Mouse (Mus musculus) T-helper 17 cell (primary cell): ENCODE measurements around the gene Kif26a.

ENCODE experiments used
- in situ Hi-C, 2 experiments: fragments of 300-600 bp; cut with MboI, MseI; formaldehyde crosslinking; loops; 1 replicate in 1 of 2; 2 replicates in 1 of 2; pipeline ENCODE4 v1.15.1; 2025; ENCODE audit warnings: high pct_unique_total_duplicates in 2 of 2

Kif26a gene

GRCm38 (mm10) chr12:112129300-112129856, 16.6 kb upstream of the Kif26a start:
- in situ Hi-C loops: loop anchor here in 1 of 2 experiments (10.0 kb wide), 1 partner anchor 1285 kb away; no protein-coding TSS in a partner anchor

GRCm38 (mm10) chr12:112130161-112130860, 15.7 kb upstream of the Kif26a start:
- in situ Hi-C loops: no loop called here

GRCm38 (mm10) chr12:112130957-112131356, 15.1 kb upstream of the Kif26a start:
- in situ Hi-C loops: no loop called here

DNA sequence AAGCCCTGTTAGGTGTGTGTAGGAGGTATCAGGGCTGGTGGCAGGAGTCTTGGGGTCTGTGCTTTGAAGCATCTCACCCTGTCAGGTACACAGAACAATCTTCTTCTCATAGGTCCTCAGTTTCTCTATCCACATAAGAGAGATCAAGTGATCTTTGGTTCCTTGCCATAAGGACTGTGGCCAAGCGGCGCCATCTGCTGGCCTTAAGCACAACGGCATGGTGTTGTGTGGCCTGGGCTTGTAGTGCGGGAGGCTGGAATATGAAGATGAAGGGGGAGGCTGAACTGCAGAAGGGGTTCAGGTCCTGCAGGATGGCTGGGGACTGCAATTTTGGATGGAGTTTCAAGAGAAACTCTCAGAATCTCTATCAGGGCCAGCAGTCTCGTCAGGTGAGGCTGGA, 5.8 kb upstream of the Kif26a start:
- in situ Hi-C loops: no loop called here

DNA sequence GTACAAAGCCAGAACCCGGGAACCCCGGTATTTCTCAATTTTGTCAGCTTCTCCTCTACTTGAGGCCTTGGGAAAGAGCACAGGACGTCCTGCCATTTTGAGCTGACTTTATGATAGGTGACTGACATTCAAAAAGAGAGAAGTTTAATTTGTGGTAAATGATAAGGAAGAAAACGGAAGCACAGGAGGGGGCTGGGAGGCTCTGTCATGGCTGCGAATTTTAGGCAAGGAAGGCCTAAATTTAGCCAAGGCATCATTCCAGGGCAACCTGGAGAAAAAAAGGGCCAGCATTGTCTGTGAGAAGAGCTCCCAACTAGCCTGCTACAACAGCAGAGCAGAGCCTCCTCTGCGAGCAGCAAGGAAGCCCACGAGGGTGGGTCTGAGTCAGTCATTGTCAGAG, 5.3 kb upstream of the Kif26a start:
- in situ Hi-C loops: no loop called here

DNA sequence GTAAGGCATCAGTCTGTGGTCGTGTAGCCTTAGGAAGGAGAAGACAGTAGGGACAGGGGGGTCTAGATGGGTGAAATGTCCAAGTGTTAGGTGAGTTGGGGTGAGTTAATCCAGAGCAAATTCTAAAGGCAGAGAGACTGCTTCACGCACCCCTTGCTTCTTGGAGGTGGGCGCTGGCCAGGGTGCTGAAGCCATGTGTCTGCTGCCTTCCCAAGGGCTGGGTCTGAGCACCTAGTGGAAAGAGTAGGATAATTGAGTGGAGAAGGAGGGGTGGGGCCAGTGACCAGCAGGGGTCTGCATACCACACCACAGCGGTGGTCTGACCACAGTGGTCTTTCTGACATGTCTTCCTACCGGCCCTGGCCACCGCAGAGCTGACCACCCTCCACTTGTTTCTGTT, 4.7 kb upstream of the Kif26a start:
- in situ Hi-C loops: no loop called here

- in situ Hi-C loops: no loop called here
These were observed 2.7 kb upstream of the Kif26a start for GRCm38 (mm10) chr12:112143116-112143832.

GRCm38 (mm10) chr12:112143833-112144201, 2.2 kb upstream of the Kif26a start:
- in situ Hi-C loops: no loop called here

- in situ Hi-C loops: loop anchor here in 1 of 2 experiments (5.0 kb wide), 2 partner anchors 318 to 393 kb away; no protein-coding TSS in a partner anchor
These were observed 1.5 kb upstream of the Kif26a start for GRCm38 (mm10) chr12:112144377-112145115.

DNA sequence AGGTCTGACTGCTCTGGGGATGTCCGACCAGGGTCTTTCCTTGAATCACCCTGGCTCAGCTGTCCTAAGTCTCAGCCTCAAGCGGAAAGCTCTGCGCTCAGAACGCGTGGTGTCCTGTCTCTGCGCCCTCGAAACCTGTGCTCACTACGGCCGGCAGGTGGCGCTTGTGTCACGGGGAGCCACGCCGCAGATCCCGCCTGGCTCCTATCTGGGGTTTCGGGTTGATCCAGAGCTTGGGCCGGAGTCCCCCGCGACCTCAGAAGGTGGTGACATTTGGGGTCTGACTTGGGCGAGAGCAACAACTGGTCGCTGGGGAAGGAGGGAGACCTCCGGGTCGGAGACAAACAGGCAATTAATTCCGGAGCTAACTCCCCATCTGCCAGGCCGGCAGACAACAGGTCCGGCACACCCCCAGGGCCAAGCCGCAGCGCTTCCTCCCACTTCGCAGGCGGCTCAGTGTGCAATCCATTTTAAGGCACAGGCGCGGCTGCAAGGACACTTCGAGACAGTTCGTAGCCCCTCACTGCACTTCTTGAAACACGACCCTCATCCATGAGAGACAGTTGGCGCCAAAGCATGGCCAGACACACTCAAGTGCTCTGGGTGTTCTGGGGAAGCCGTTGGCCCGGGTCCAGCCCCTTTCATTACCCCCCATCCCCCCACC, 665 bp upstream of the Kif26a start:
- in situ Hi-C loops: loop anchor here in 1 of 2 experiments (5.0 kb wide), 2 partner anchors 317 to 392 kb away; no protein-coding TSS in a partner anchor

DNA sequence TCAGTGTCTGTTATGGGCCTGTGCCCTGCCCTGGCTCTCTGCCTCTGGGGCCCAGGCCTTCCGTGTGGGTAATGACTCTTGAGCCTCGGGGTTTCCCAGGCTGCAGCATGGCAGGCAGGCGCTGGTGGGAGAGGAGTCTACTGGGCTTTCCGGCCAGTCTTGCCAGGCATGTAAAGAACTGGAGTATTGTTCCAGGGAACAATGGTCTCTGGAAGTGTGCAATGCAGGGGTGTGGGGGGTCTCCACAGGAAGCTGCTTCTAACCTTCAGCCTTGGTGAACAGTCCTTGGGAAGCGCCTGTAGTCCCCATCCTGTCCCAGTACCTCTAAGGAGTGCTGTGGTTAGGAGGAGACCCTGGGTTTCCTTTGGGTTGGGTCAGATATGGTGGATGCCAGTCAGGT, 1.4 kb downstream of the Kif26a start:
- in situ Hi-C loops: loop anchor here in 1 of 2 experiments (5.0 kb wide), 2 partner anchors 315 to 390 kb away; no protein-coding TSS in a partner anchor

GRCm38 (mm10) chr12:112150011-112150410, 4.0 kb downstream of the Kif26a start:
- in situ Hi-C loops: no loop called here

- in situ Hi-C loops: no loop called here
These were observed 5.4 kb downstream of the Kif26a start for GRCm38 (mm10) chr12:112151244-112151979.

DNA sequence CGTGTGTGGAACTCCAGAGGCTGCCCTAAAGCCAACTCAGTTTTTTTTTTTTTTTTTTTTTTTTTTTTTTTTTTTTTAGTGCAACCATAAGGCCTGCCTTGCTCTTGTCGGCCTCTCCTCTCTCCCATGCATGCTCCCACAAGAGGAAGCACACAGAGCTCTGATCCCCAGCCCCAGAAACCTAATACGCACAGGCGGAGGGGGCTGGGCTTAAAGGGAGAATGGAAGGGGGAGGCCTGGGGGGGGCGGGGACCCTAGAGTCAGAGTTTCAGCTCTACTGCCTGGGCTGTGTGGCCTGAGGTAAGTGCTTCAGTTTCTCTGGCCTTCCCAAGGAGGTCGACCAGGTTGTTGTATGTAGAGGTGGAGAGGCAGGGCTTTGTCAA, 6.0 kb downstream of the Kif26a start:
- in situ Hi-C loops: no loop called here

- in situ Hi-C loops: no loop called here
These were observed 7.6 kb downstream of the Kif26a start for GRCm38 (mm10) chr12:112153597-112153996.

DNA sequence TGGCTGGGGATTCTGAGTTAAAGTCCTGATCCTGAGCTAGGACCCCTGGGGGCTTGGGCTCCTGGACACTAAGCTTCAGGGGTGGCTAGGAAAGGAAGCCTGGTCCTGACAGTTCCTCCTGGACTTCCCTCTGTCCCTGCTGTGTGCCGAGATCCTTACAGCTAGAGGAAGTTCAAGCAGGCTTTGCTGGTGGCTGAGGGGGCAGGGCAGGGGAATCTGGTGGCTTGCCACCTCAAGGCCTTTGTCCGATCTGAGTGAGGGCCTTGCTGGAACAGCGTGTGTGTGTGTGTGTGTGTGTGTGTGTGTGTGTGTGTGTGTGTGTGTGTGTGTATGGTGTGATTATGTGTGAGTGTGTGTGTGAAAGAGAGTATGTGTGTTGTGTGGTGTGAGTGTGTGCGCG, 8.5 kb downstream of the Kif26a start:
- in situ Hi-C loops: no loop called here

GRCm38 (mm10) chr12:112155218-112156051, 9.4 kb downstream of the Kif26a start:
- in situ Hi-C loops: no loop called here

GRCm38 (mm10) chr12:112156804-112157203, 10.8 kb downstream of the Kif26a start:
- in situ Hi-C loops: no loop called here

DNA sequence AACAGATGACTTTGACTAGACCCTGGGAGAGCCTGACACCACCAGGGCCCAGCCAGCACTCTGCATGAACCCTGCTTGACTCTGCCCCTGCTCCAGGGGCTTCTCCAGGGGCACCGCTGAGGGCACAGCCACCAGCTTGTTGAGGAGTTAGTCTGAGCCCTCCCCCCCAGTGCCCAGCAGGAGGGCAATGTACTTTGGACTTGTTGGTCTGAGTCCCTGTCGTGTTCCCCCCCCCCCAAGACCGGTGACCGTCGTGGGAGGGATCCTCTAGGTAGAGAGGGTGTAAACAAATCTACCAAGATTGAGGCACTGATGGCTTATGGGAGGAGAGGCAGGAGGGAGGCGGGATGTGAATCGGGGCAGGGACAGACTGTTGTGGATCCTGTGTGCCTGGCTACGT, 12.2 kb downstream of the Kif26a start:
- in situ Hi-C loops: no loop called here

GRCm38 (mm10) chr12:112158784-112159183, 12.8 kb downstream of the Kif26a start:
- in situ Hi-C loops: no loop called here
